Mouse (Mus musculus) megakaryocyte, embryonic 14.5 days (primary cell): ENCODE results near the gene Coq10a. TPM values are rescaled to one million over a fixed set of nuclear protein-coding genes. Genes with fewer than 3 reads are reported as not detected.
A peak's percentile ranks its signal among the peaks of the same experiment; 100 is the strongest.

Source experiments
- H3K27me3 ChIP-seq: replicated peaks from 2 replicates; pipeline ENCODE3; 2012; ENCODE audit warnings: inconsistent platforms
- H3K36me3 ChIP-seq: replicated peaks from 2 replicates; pipeline ENCODE3; 2012; ENCODE audit warnings: low read length, inconsistent platforms, mixed read lengths
- H3K4me1 ChIP-seq: 2 replicates; pipeline ENCODE4 v1.6.1; 2012; ENCODE audit warnings: inconsistent platforms
- H3K4me3 ChIP-seq: replicated peaks from 2 replicates; pipeline ENCODE3; 2012; ENCODE audit warnings: moderate library complexity, mild to moderate bottlenecking, inconsistent platforms
- H3K9me3 ChIP-seq: 2 replicates; pipeline ENCODE4 v1.6.1; 2012; ENCODE audit warnings: inconsistent platforms
- FLI1 ChIP-seq: IDR thresholded peaks from 2 replicates; pipeline ENCODE4 v1.6.1; 2012; ENCODE audit warnings: low read length, inconsistent platforms, mixed read lengths
- GATA1 ChIP-seq: IDR thresholded peaks from 3 replicates; pipeline ENCODE4 v1.6.1; 2012; ENCODE audit warnings: mixed read lengths, low read length, inconsistent platforms, borderline replicate concordance
- polyA plus RNA-seq: library from polyadenylated mRNA; stranded (reverse); fragments of >175 nt; gene quantifications from 2 replicates; pipeline ENCODE4 v1.2.3, GENCODE M21; 2012; ENCODE audit warnings: low replicate concordance; ENCODE audit not compliant: insufficient read depth

Coq10a gene
- polyA plus RNA-seq, 1 experiment = 5.0 TPM

- Histone ChIP-seq H3K9me3 (no peaks in the 10 kb centered on the region), H3K36me3 (peaks cover 79% of the 10 kb centered on the region), H3K27me3 (no peaks in the 10 kb centered on the region), H3K4me3 (no peak overlapping the region), H3K4me1 (peaks cover 17% of the 10 kb centered on the region)
- TF ChIP-seq FLI1 = no peak
- no peak for TF ChIP-seq GATA1
Measured at GRCm38 (mm10) chr10:128362568-128362967, 6.2 kb downstream of the Coq10a start.

DNA sequence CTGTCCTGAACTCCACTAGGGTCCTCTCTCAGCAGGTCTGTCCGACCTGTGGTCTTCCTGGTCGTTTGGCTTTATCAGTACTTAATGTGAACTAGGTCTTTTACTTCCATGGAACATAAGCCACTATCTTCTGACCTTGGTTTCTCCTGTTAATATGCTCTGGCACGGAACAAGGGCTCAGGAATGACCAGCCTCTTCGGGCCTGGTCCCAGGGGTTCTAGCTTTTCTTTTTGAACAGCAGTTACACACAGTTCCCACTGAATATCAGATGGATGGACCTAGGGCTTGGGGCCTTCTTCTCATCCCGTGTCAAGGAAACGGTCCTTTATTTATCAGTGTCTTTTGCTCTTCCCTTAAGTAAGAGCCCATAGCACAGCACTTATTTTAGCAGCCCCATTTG, 7.0 kb downstream of the Coq10a start:
- Histone ChIP-seq H3K9me3 (no peaks in the 10 kb centered on the region), H3K4me1 (peaks cover 11% of the 10 kb centered on the region), H3K27me3 (no peaks in the 10 kb centered on the region), H3K4me3 (no peak overlapping the region), H3K36me3 (peaks cover 84% of the 10 kb centered on the region)
- no peak for TF ChIP-seq GATA1
- TF ChIP-seq FLI1 = no peak

DNA sequence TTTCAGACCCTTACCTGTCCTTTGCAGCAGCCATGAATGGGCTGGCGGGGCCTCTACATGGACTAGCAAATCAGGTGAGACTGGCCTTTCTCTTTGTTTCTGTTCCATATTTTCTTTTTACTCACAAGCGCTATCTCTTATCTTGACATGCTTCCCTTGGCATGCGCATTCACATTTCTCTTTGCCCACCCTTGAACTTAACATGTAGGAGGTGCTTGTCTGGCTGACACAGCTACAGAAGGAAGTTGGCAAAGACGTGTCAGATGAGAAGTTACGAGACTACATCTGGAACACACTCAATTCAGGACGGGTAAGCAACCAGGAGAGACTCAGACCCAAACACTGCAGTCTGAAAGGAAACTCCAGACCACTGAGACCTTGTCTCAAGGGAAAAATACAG, 9.6 kb downstream of the Coq10a start:
- H3K4me3 ChIP-seq = no peak overlapping the region
- no peaks in the 10 kb centered on the region for H3K27me3 ChIP-seq
- H3K4me1 ChIP-seq = peaks cover 11% of the 10 kb centered on the region
- peaks cover 85% of the 10 kb centered on the region for H3K36me3 ChIP-seq
- no peaks in the 10 kb centered on the region for H3K9me3 ChIP-seq
- TF ChIP-seq FLI1 = no peak
- TF ChIP-seq GATA1 = no peak

DNA sequence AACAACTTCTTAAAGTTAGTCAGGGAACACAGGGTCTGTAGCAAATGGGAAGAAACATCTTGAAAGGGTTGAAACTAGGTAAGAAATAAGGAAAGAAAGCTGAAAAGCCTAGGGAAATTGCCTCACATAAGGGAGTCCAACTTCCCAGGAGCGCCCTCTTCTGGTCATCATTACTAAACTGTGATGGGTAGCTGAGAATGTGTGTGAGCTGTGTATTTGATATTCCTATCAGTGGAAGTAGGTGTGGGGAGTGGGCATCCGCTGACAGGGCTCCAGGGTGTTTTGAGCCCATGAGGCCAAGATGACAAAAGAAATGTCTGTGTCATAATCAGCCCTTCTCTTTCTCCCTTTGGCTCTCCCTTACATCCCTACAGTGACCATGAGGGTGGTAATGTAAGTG, 10.0 kb downstream of the Coq10a start:
- Histone ChIP-seq H3K4me3 (no peak overlapping the region), H3K36me3 (peaks cover 88% of the 10 kb centered on the region), H3K27me3 (no peaks in the 10 kb centered on the region), H3K4me1 (peaks cover 11% of the 10 kb centered on the region), H3K9me3 (no peaks in the 10 kb centered on the region)
- TF ChIP-seq FLI1 (no peak), GATA1 (no peak)

GRCm38 (mm10) chr10:128347541-128347940, 21.3 kb downstream of the Coq10a start:
- TF ChIP-seq GATA1 = no peak
- TF ChIP-seq FLI1 = no peak
- no peaks in the 10 kb centered on the region for H3K9me3 ChIP-seq
- no peak overlapping the region for H3K4me3 ChIP-seq
- H3K4me1 ChIP-seq = peaks cover 34% of the 10 kb centered on the region
- H3K27me3 ChIP-seq = no peaks in the 10 kb centered on the region
- H3K36me3 ChIP-seq = peaks cover 43% of the 10 kb centered on the region

GRCm38 (mm10) chr10:128344568-128345275, 24.1 kb downstream of the Coq10a start:
- peaks cover 25% of the 10 kb centered on the region for H3K36me3 ChIP-seq
- no peaks in the 10 kb centered on the region for H3K27me3 ChIP-seq

DNA sequence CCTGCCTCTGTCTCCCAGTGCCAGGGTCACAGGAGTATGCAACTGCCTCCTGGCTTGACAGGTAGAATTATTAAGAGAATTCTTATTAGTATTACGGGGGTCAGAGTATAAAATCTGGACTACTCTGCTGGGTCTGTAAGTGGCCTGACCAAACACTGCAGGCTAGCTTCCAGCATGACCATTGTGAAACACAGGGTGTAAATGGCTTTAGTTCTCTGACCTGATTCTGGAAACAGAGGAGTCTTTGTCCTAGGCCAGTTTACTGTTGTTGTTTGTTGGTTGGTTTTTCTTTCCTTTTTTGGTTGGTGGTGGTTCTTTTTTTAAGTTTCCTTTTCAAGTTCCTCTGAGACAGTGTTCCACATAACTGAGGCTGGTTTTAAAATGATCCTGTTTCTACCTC, 25.4 kb downstream of the Coq10a start:
- Histone ChIP-seq H3K4me1 (peaks cover 69% of the 10 kb centered on the region), H3K9me3 (no peaks in the 10 kb centered on the region), H3K4me3 (no peak overlapping the region), H3K27me3 (no peaks in the 10 kb centered on the region), H3K36me3 (peaks cover 15% of the 10 kb centered on the region)
- TF ChIP-seq FLI1 = no peak
- TF ChIP-seq GATA1 = no peak

More at GRCm38 (mm10) chr10:128344568-128345275, 24.1 kb downstream of the Coq10a start:
- Histone ChIP-seq H3K9me3 (no peaks in the 10 kb centered on the region), H3K4me3 (peak overlapping the region; percentile 85), H3K4me1 (peaks cover 57% of the 10 kb centered on the region)
- TF ChIP-seq GATA1 = no peak

GRCm38 (mm10) chr10:128340257-128340656, 28.5 kb downstream of the Coq10a start:
- peaks cover 86% of the 10 kb centered on the region for H3K4me1 ChIP-seq
- H3K4me3 ChIP-seq = no peak overlapping the region
- H3K36me3 ChIP-seq = peaks cover 9% of the 10 kb centered on the region
- no peaks in the 10 kb centered on the region for H3K9me3 ChIP-seq
- TF ChIP-seq FLI1 = no peak
- no peak for TF ChIP-seq GATA1
- H3K27me3 ChIP-seq = no peaks in the 10 kb centered on the region

GRCm38 (mm10) chr10:128338948-128339347, 29.8 kb downstream of the Coq10a start:
- H3K4me1 ChIP-seq = peaks cover 76% of the 10 kb centered on the region
- TF ChIP-seq GATA1 = no peak
- TF ChIP-seq FLI1 = no peak
- H3K27me3 ChIP-seq = no peaks in the 10 kb centered on the region
- peak overlapping the region; percentile 96 for H3K4me3 ChIP-seq
- H3K36me3 ChIP-seq = peaks cover 9% of the 10 kb centered on the region
- H3K9me3 ChIP-seq = no peaks in the 10 kb centered on the region

GRCm38 (mm10) chr10:128338415-128338814, 30.4 kb downstream of the Coq10a start:
- Histone ChIP-seq H3K9me3 (no peaks in the 10 kb centered on the region), H3K4me1 (peaks cover 71% of the 10 kb centered on the region), H3K4me3 (peak overlapping the region; percentile 96), H3K27me3 (no peaks in the 10 kb centered on the region), H3K36me3 (peaks cover 9% of the 10 kb centered on the region)
- TF ChIP-seq GATA1 (no peak), FLI1 (no peak)
